Mouse (Mus musculus) embryonic fibroblast, embryonic 13.5 days (primary cell): Measurements from ENCODE around the gene Tesmin.

Source experiments
- CTCF ChIP-seq: IDR thresholded peaks from 2 replicates; pipeline ENCODE4 v1.5.1; 2011; ENCODE audit warnings: mild to moderate bottlenecking, control low read depth, low read length, moderate library complexity, borderline replicate concordance; ENCODE audit not compliant: insufficient read depth
- POLR2A ChIP-seq: IDR thresholded peaks from 2 replicates; pipeline ENCODE4 v1.6.1; 2011; ENCODE audit warnings: low read depth, mild to moderate bottlenecking, control low read depth, low read length, moderate library complexity

DNA sequence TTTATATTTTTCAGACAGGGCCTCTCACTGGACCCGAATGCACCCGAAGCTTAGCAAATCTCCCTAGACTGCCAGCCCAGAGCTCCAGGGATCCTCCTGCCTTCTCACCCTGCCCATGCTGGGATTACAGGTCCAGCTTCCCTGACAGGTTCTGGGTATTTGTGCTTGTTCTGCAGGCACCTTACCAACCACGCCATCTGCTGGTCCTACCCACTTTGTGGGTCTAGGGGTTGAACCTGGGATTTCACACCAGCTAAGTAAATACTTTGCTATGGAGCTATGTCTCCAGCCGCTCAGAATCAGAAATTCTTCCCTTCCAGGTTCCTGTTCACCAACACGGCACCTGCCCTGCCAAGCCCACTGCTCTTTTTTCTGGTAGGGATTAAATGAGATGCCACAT, 49.3 kb downstream of the Tesmin start:
- peak; percentile 42; the same call in 1 of the 2 replicates for TF ChIP-seq CTCF
- TF ChIP-seq POLR2A = no peak
